Mouse (Mus musculus): Measurements from ENCODE around the gene AL732309.1. TPM values are rescaled to one million over a fixed set of nuclear protein-coding genes. Genes with fewer than 3 reads are reported as not detected.

AL732309.1 gene
- total and polyA plus RNA-seq, 3 experiments = 0.68 to 4.7 (median 1.8) TPM

- intact Hi-C loops (cut with DNase I) = loop anchor here (2.0 kb wide), 1 partner anchor 71 kb away; no protein-coding TSS in a partner anchor
- peak; percentile 74 for TF ChIP-seq EP300 (IDR thresholded peaks at IDR 0.05; ENCODE audit: insufficient read depth, low read depth, low read length)
- no peak for TF ChIP-seq POLR2A (IDR thresholded peaks at IDR 0.05; ENCODE audit: insufficient read depth, low read depth, low read length)
- H3K9ac ChIP-seq (ENCODE audit: low read depth, low read length) = no peak overlapping the region
- peak overlapping the region; percentile 22; the same call in 1 of the 2 replicates for H3K4me3 ChIP-seq
- H3K27ac ChIP-seq = peak overlapping the region; percentile 67
- H3K27me3 ChIP-seq (ENCODE audit: control insufficient read depth, insufficient read depth, low read length) = no peaks in the 10 kb centered on the region
- H3K79me2 ChIP-seq (replicated peaks; ENCODE audit: control insufficient read depth, insufficient read depth, low read length) = no peaks in the 10 kb centered on the region
- peak; percentile 61 to 66 for DNase-seq
- H3K4me1 ChIP-seq (ENCODE audit: control insufficient read depth, insufficient read depth, low read length) = peaks cover 20% of the 10 kb centered on the region
- 43% methylated on average over 6 of the region's 6 CpGs for WGBS
- H3K36me3 ChIP-seq (ENCODE audit: control insufficient read depth, insufficient read depth, low read length) = no peaks in the 10 kb centered on the region
Observed at GRCm38 (mm10) chr2:25265897-25266656, 19.4 kb upstream of the AL732309.1 start.

- H3K79me2 ChIP-seq (replicated peaks; ENCODE audit: control insufficient read depth, insufficient read depth, low read length) = no peaks in the 10 kb centered on the region
- no peak for TF ChIP-seq POLR2A (IDR thresholded peaks at IDR 0.05; ENCODE audit: insufficient read depth, low read depth, low read length)
- TF ChIP-seq EP300 (IDR thresholded peaks at IDR 0.05; ENCODE audit: insufficient read depth, low read depth, low read length) = no peak
- TF ChIP-seq CTCF (IDR thresholded peaks at IDR 0.05) = no peak
- H3K4me3 ChIP-seq = no peak overlapping the region
- H3K9ac ChIP-seq (ENCODE audit: low read depth, low read length) = no peak overlapping the region
- no peaks in the 10 kb centered on the region for H3K36me3 ChIP-seq (ENCODE audit: control insufficient read depth, insufficient read depth, low read length)
- peak overlapping the region; percentile 67 for H3K27ac ChIP-seq
- DNase-seq = no peak
- peaks cover 20% of the 10 kb centered on the region for H3K4me1 ChIP-seq (ENCODE audit: control insufficient read depth, insufficient read depth, low read length)
- WGBS = 59% methylated on average over 3 of the region's 3 CpGs
- intact Hi-C loops (cut with DNase I) = no loop called here
- no peaks in the 10 kb centered on the region for H3K27me3 ChIP-seq (ENCODE audit: control insufficient read depth, insufficient read depth, low read length)
Observed at GRCm38 (mm10) chr2:25264851-25265250, 18.2 kb upstream of the AL732309.1 start.

GRCm38 (mm10) chr2:25264286-25264660 lies 17.6 kb upstream of the AL732309.1 start:
- Histone ChIP-seq H3K27ac (no peak overlapping the region; the same call in 1 of the 2 replicates), H3K36me3 (ENCODE audit: control insufficient read depth, insufficient read depth, low read length) (no peaks in the 10 kb centered on the region), H3K79me2 (replicated peaks; ENCODE audit: control insufficient read depth, insufficient read depth, low read length) (no peaks in the 10 kb centered on the region), H3K4me3 (no peak overlapping the region), H3K27me3 (ENCODE audit: control insufficient read depth, insufficient read depth, low read length) (no peaks in the 10 kb centered on the region), H3K4me1 (ENCODE audit: control insufficient read depth, insufficient read depth, low read length) (peaks cover 20% of the 10 kb centered on the region), H3K9ac (ENCODE audit: low read depth, low read length) (no peak overlapping the region)
- intact Hi-C loops (cut with DNase I) = no loop called here
- TF ChIP-seq POLR2A (IDR thresholded peaks at IDR 0.05; ENCODE audit: insufficient read depth, low read depth, low read length) (no peak), CTCF (IDR thresholded peaks at IDR 0.05) (no peak)
- DNase-seq = no peak
- 80% methylated on average over 5 of the region's 5 CpGs for WGBS

- intact Hi-C loops (cut with DNase I) = no loop called here
- Histone ChIP-seq H3K27me3 (ENCODE audit: control insufficient read depth, insufficient read depth, low read length) (no peaks in the 10 kb centered on the region), H3K27ac (peak overlapping the region; percentile 63; the same call in 1 of the 2 replicates), H3K79me2 (replicated peaks; ENCODE audit: control insufficient read depth, insufficient read depth, low read length) (no peaks in the 10 kb centered on the region), H3K36me3 (ENCODE audit: control insufficient read depth, insufficient read depth, low read length) (no peaks in the 10 kb centered on the region), H3K9ac (ENCODE audit: low read depth, low read length) (peak overlapping the region; percentile 79), H3K4me1 (ENCODE audit: control insufficient read depth, insufficient read depth, low read length) (peaks cover 20% of the 10 kb centered on the region), H3K4me3 (peak overlapping the region; percentile 96)
- TF ChIP-seq CTCF (IDR thresholded peaks at IDR 0.05) = no peak
- WGBS = 43% methylated on average over 12 of the region's 12 CpGs
- DNase-seq = no peak
Observed at GRCm38 (mm10) chr2:25263623-25264285, 17.1 kb upstream of the AL732309.1 start.

GRCm38 (mm10) chr2:25262795-25263622 lies 16.3 kb upstream of the AL732309.1 start:
- Histone ChIP-seq H3K27me3 (ENCODE audit: control insufficient read depth, insufficient read depth, low read length) (no peaks in the 10 kb centered on the region), H3K9ac (ENCODE audit: low read depth, low read length) (peak overlapping the region; percentile 79), H3K4me3 (peak overlapping the region; percentile 96), H3K27ac (peak overlapping the region; percentile 63), H3K79me2 (replicated peaks; ENCODE audit: control insufficient read depth, insufficient read depth, low read length) (no peaks in the 10 kb centered on the region), H3K36me3 (ENCODE audit: control insufficient read depth, insufficient read depth, low read length) (no peaks in the 10 kb centered on the region), H3K4me1 (ENCODE audit: control insufficient read depth, insufficient read depth, low read length) (peaks cover 20% of the 10 kb centered on the region)
- 0 out of 2 replicates have a peak, but pooled peaks have one; percentile 4 for TF ChIP-seq CTCF (IDR thresholded peaks at IDR 0.05)
- TF ChIP-seq EP300 (IDR thresholded peaks at IDR 0.05; ENCODE audit: insufficient read depth, low read depth, low read length) = no peak
- intact Hi-C loops (cut with DNase I) = no loop called here
- DNase-seq = peak in 1 of 2 experiments; percentile 54
- WGBS = under 1% methylated on average over 82 of the region's 82 CpGs

All from heart, adult 2 months (tissue).